Mouse (Mus musculus) v-Abl transformed pro-B cells (cell line): ENCODE results near the gene Slc6a6.

Experiments
- in situ Hi-C, 2 experiments: fragments of 400-800 bp; cut with MboI; formaldehyde crosslinking; loops; one replicate each; pipeline ENCODE4 v1.15.1; 2025; ENCODE audit not compliant: unreplicated experiment in 2 of 2

The Slc6a6 gene

GRCm38 (mm10) chr6:91668276-91668675 lies 15.6 kb upstream of the Slc6a6 start:
- in situ Hi-C loops, result no loop called here

- in situ Hi-C loops, result no loop called here
Measured at GRCm38 (mm10) chr6:91669270-91669669, 14.6 kb upstream of the Slc6a6 start.

GRCm38 (mm10) chr6:91670224-91670623 lies 13.6 kb upstream of the Slc6a6 start:
- in situ Hi-C loops, result loop anchor here in 1 of 2 experiments (5.0 kb wide), 1 partner anchor 62 kb away; no protein-coding TSS in a partner anchor

DNA sequence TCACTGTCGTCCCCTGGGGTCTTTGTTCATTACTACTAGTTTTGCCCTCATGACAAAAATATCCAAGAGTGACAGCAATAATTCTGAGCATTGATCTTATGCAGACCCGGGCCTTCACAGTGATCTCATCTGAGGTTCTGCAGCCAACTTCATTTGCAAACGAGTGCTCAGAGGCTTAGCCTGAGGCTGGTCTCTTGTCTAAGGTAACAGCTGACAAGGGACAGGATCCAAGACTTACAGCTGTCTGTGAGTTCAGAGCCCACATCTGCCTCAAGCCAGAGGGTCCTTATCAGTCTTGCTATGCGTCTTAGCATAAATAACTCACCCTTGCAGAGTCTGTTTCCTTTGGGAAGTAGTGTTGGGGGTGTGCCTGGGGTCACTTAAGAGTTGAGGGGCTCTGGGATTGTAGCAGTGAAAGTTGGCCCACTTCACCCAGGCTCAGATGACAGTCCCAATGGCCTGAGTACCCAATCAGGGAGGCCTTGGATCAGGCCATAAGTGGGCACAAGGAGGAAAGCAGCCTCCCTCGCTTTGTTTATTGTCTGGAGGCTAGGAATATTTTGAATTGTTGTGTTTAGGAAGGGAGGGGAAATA lies 9.0 kb upstream of the Slc6a6 start:
- in situ Hi-C loops, result loop anchor here (5.0 to 25.0 kb wide), 4 partner anchors 57 to 563 kb away; partner anchors contain the start of genes Ccdc174 (in 1 of the 2), Nr2c2 (in 1 of the 2) and Nup210 (in 1 of the 2)

GRCm38 (mm10) chr6:91678506-91679094 lies 5.3 kb upstream of the Slc6a6 start:
- in situ Hi-C loops, result loop anchor here (5.0 to 25.0 kb wide), 3 partner anchors 199 to 566 kb away; partner anchors contain the start of genes Ccdc174 (in 1 of the 2), Nr2c2 (in 1 of the 2) and Nup210 (in 1 of the 2)

DNA sequence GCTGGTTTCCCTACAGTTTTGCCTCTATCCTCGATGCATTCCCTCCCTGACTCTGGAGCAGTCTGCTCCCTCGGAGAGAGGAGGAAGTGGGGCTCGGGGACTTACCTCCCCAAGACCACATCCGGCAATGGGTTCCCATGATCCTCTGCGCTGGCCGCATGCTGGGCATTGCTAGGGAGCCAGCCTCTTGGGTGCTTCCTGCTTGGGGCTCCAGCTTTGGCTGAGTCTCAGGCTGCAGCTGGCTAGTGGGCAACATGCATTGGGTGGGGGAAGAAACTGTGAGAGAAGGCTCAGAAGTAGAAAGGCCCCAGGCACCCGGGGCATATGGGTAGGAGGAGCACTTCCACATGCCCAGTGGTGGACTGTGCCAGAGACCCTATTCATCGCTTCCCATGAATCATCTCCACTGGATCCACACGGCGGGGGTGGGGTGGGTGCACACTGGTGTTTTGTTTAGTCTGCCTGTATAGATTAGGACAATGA lies 4.7 kb upstream of the Slc6a6 start:
- in situ Hi-C loops, result loop anchor here (5.0 to 25.0 kb wide), 3 partner anchors 198 to 567 kb away; partner anchors contain the start of genes Ccdc174 (in 1 of the 2), Nr2c2 (in 1 of the 2) and Nup210 (in 1 of the 2)

DNA sequence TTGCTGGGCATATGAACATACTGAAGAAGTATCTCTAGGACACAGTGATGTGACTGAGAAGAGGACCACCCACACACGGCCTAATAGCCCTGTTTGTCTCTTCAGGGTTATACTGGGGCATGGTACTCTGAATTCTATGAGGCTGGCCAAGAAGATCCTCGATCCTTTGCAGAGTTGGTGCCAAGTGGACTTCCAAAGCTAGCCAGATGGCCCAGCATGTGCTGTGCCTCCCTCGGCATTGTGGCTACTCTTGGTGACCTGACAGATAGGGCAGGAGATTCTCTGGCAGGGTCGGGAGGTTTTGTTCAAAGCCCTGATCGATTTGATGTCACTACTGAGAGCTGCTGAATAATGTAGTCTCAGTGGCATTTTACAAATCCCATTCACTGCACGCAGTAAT lies 4.1 kb upstream of the Slc6a6 start:
- in situ Hi-C loops, result loop anchor here (5.0 to 25.0 kb wide), 6 partner anchors 63 to 567 kb away; partner anchors contain the start of genes Nr2c2 (in 2 of the 2), Ccdc174 (in 1 of the 2), Lsm3 (in 1 of the 2) and Nup210 (in 1 of the 2)

- in situ Hi-C loops, result loop anchor here (5.0 to 25.0 kb wide), 5 partner anchors 60 to 570 kb away; partner anchors contain the start of genes Nr2c2 (in 2 of the 2), Lsm3 (in 1 of the 2), Nup210 (in 1 of the 2) and Xpc (in 1 of the 2)
Measured at GRCm38 (mm10) chr6:91681841-91682240, 2.0 kb upstream of the Slc6a6 start.

DNA sequence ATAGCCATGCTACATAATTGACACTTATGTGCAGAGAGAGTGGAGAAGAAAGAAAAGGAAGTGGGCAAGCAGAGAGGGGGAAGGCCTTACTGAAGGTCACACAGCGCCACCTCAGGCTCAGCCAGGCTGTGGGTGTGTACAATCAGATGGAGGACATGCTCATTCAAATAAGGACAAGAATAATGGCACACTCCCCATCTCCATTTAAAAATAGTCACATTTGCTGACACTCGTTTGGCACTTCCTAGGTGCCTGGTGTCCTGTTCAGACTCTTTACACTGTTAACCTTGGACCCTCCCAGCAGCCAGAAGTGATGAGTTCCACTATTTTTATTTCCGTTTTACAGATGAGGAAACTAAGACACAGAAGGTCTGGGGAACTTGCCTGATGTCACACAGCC lies 732 bp upstream of the Slc6a6 start:
- in situ Hi-C loops, result loop anchor here (5.0 to 25.0 kb wide), 5 partner anchors 59 to 571 kb away; partner anchors contain the start of genes Nr2c2 (in 2 of the 2), Lsm3 (in 1 of the 2), Nup210 (in 1 of the 2) and Xpc (in 1 of the 2)

DNA sequence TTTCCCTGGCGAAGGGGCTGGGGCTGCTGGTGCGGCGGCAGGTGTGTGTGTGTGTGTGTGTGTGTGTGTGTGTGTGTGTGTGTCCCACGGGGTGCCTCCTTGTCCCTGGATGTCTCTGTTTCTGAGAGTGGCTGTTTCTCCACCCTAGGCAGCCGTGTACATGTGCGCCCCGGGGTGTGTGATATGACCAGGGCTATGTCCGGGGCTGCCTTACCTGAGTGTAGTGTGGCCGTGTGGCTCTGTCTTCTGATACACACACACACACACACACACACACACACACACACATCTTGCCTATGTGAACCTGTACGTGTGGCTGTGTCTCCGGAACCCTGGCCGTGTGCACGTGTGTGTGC lies 599 bp downstream of the Slc6a6 start:
- in situ Hi-C loops, result loop anchor here (5.0 to 25.0 kb wide), 5 partner anchors 58 to 572 kb away; partner anchors contain the start of genes Nr2c2 (in 2 of the 2), Lsm3 (in 1 of the 2), Nup210 (in 1 of the 2) and Xpc (in 1 of the 2)

- in situ Hi-C loops, result loop anchor here (5.0 to 25.0 kb wide), 5 partner anchors 57 to 573 kb away; partner anchors contain the start of genes Nr2c2 (in 2 of the 2), Lsm3 (in 1 of the 2), Nup210 (in 1 of the 2) and Xpc (in 1 of the 2)
Measured at GRCm38 (mm10) chr6:91684831-91685532, 1.1 kb downstream of the Slc6a6 start.

DNA sequence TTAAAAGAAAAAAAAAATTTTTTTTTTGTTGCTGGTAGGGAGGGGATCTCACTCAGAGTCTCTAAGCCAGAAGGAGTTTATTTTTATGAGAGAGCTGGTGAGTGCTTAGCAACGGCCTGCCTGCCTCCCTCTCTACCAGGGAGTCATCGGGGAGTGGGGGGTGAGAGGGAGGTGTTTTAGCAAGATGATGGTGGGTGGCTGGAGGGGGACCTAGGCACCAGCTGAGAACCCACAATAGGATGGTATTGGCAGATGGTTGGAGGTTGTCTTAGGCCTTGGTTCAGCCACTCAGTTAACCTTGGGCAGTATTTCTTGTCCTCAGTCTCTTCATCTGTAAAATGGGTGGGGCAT lies 1.7 kb downstream of the Slc6a6 start:
- in situ Hi-C loops, result loop anchor here (10.0 to 25.0 kb wide), 3 partner anchors 402 to 573 kb away; partner anchors contain the start of genes Nr2c2 (in 2 of the 2) and Nup210 (in 1 of the 2)

- in situ Hi-C loops, result loop anchor here (10.0 to 25.0 kb wide), 3 partner anchors 401 to 574 kb away; partner anchors contain the start of genes Nr2c2 (in 2 of the 2) and Nup210 (in 1 of the 2)
Measured at GRCm38 (mm10) chr6:91685896-91686295, 2.0 kb downstream of the Slc6a6 start.

DNA sequence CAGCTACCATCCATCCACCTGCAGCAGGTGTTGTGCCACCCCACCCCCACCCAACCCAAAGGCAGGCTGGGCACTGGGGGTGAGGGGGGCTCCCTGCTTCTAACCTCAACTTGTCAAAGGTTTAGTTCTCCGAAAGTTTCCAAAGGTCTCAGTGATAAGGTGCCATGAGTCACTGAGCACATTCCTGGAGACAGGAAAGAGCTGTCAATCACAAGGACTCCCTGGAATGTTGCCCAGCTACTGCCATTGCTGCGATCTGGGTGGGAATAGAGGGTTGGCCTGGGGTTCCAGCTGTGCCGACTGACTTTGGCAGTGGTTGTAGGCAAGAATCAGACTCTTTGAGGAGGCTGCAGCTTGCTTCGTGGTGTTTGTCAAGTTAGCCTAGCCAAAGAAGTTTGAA lies 2.7 kb downstream of the Slc6a6 start:
- in situ Hi-C loops, result loop anchor here (10.0 to 25.0 kb wide), 3 partner anchors 401 to 574 kb away; partner anchors contain the start of genes Nr2c2 (in 2 of the 2) and Nup210 (in 1 of the 2)

DNA sequence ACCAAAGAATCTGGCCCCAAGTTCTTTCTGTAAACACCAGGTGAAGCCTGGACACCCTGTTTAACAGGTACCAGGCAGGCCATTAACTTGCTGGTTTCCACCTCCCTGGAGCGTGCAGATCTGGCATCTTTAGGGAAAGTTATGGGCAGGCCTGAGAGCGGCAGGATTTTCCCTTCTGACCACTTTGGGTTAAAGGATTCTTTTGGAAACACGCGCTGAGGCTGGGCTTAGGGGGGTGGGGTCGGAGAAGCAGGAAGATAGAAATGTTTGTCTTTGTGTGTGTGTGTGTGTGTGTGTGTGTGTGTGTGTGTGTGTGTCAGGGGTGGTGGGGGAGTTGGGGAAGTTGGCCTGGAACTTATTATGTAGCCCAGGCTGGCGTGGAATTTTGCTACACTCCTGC lies 4.2 kb downstream of the Slc6a6 start:
- in situ Hi-C loops, result loop anchor here (10.0 to 25.0 kb wide), 3 partner anchors 399 to 576 kb away; partner anchors contain the start of genes Nr2c2 (in 2 of the 2) and Nup210 (in 1 of the 2)

DNA sequence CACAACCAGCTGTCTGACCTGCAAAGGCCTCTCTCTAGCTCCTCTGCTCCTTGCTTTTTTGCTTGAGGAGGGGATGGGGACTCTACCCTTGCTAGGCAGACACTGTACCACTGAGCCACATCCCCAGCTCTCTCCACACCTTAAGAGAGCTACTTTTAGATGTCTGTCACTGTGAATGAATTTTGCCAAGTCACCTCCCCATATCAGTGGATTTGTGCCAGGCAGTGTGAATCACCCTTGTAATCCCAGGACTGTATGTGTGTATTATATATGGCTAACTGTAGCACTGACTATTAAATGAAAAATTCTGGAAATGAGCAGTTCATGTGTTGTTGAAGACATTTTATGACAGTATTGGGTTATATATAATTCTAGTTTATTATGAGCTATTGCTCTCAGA lies 5.4 kb downstream of the Slc6a6 start:
- in situ Hi-C loops, result loop anchor here (10.0 to 25.0 kb wide), 3 partner anchors 398 to 577 kb away; partner anchors contain the start of genes Nr2c2 (in 2 of the 2) and Nup210 (in 1 of the 2)

DNA sequence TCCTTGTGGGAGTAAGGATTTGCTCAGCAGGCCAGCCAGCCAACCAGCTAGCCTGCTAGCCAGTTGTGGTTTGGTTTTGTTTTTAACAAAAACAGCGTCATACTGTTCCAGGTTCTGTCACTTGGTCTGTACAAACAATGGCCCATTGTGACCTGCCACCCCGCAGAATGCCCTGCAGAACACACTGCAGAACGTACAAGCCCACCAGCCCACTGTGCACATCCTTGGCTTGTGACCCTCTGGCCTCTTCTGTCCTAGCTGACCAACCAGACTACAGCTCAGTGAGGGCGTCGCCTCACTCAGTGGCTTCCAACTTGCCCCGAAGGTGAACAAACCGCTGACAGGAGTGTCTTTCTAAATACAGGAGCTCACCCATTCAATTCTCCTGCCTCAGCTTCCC lies 6.4 kb downstream of the Slc6a6 start:
- in situ Hi-C loops, result loop anchor here (25.0 kb wide), 2 partner anchors 397 to 578 kb away; partner anchors contain the start of genes Nr2c2 (in 1 of the 2) and Nup210 (in 1 of the 2)

DNA sequence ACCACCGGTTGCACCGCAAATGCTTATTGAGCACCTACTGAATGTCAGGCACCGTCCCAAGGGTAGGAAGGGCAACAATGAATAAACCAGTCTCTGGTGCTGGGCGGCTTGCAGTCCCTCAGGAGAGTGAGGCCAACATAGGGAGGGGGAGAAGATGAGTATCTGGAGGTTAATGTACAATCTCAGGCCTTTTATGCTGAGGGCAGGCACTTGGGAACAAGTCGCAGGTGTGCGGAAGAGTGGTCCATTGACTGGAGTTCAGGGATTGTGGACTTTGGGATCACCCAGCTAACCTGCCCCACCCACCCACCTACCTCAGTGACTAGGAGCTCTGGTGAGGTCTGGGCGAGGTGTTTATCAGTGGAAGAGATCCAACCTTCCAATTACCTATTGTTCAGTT lies 6.8 kb downstream of the Slc6a6 start:
- in situ Hi-C loops, result loop anchor here (25.0 kb wide), 2 partner anchors 397 to 578 kb away; partner anchors contain the start of genes Nr2c2 (in 1 of the 2) and Nup210 (in 1 of the 2)

GRCm38 (mm10) chr6:91691576-91691975 lies 7.7 kb downstream of the Slc6a6 start:
- in situ Hi-C loops, result loop anchor here (25.0 kb wide), 2 partner anchors 396 to 579 kb away; partner anchors contain the start of genes Nr2c2 (in 1 of the 2) and Nup210 (in 1 of the 2)
